Mouse (Mus musculus) hindbrain, postnatal 0 days (tissue): ENCODE data around the gene Hist1h3b. TPM values are rescaled to one million over a fixed set of nuclear protein-coding genes. Genes with fewer than 3 reads are reported as not detected.

Experiments
- ATAC-seq: fragments of 200-750 bp; cut with Nextera tagmentation; 2 replicates; pipeline ENCODE4 v1.8.0; 2017; ENCODE audit warnings: mild to moderate bottlenecking, moderate TSS enrichment, moderate library complexity
- DNase-seq: peaks from one replicate; pipeline ENCODE4 v3.0.0-alpha.2; 2015; ENCODE audit warnings: low spot score
- H3K27ac ChIP-seq: fragments of 300-500 bp; sonication (generic); 2 replicates; pipeline ENCODE4 v1.5.1; 2014; ENCODE audit warnings: mild to moderate bottlenecking
- H3K27me3 ChIP-seq: fragments of 300-500 bp; sonication (generic); 2 replicates; pipeline ENCODE4 v1.6.1; 2014; ENCODE audit warnings: low read length, mixed read lengths; ENCODE audit not compliant: insufficient read depth
- H3K36me3 ChIP-seq: fragments of 300-500 bp; sonication (generic); 2 replicates; pipeline ENCODE4 v1.6.1; 2014; ENCODE audit warnings: low read length, mixed read lengths; ENCODE audit not compliant: insufficient read depth
- H3K4me1 ChIP-seq: fragments of 300-500 bp; sonication (generic); 2 replicates; pipeline ENCODE4 v1.6.1; 2014; ENCODE audit warnings: antibody characterized with exemption, low read length, mixed read lengths; ENCODE audit not compliant: insufficient read depth
- H3K4me2 ChIP-seq: fragments of 300-500 bp; sonication (generic); 2 replicates; pipeline ENCODE4 v1.6.1; 2014; ENCODE audit warnings: low read depth, mild to moderate bottlenecking, low read length, moderate library complexity, mixed read lengths
- H3K4me3 ChIP-seq: fragments of 300-500 bp; sonication (generic); 2 replicates; pipeline ENCODE4 v1.5.1; 2014; ENCODE audit warnings: low read length
- H3K9ac ChIP-seq: fragments of 300-500 bp; sonication (generic); replicated peaks from 2 replicates; pipeline ENCODE4 v1.6.1; 2014; ENCODE audit warnings: mild to moderate bottlenecking, low read length, moderate library complexity, mixed read lengths
- H3K9me3 ChIP-seq: fragments of 300-500 bp; sonication (generic); 2 replicates; pipeline ENCODE4 v1.6.1; 2016; ENCODE audit warnings: low read length, mixed read lengths
- CTCF ChIP-seq: IDR thresholded peaks from 2 replicates; pipeline ENCODE4 v1.5.1; 2016; ENCODE audit warnings: antibody characterized with exemption, control low read depth, low read depth
- WGBS: fragments of 180-500 bp; shearing (Covaris S2); extraction: QIAGEN DNeasy Blood & Tissue Kit; methylation state at CpG from one replicate; pipeline ENCODE4 v1.1.7; 2014; 5-methylcytosine and 5-hydroxymethylcytosine counted together
- polyA plus RNA-seq: library from polyadenylated mRNA; unstranded; fragments of >200 nt; fragmentation: Nextera tagmentation; extraction: Ambion mirVana; gene quantifications from 2 replicates; pipeline ENCODE4 v1.2.1, GENCODE M21; 2015
- total RNA-seq: library from RNA; depleted of rRNA; stranded (reverse); fragments of >200 nt; gene quantifications from 2 replicates; pipeline ENCODE4 v1.2.3, GENCODE M21; 2014

Hist1h3b gene
- total and polyA plus RNA-seq, 2 experiments from 2014 or later = 2.6 to 956 TPM

GRCm38 (mm10) chr13:23753314-23754078 lies 1.4 kb downstream of the Hist1h3b start:
- WGBS = 59% methylated on average over 4 of the region's 4 CpGs
- ATAC-seq (no peak), DNase-seq (no peak)
- Histone ChIP-seq H3K9me3 (no peaks in the 10 kb centered on the region), H3K4me1 (0 out of 2 replicates have a peak, but pooled peaks cover 4% of the 10 kb centered on the region), H3K36me3 (no peaks in the 10 kb centered on the region), H3K4me3 (no peak overlapping the region), H3K9ac (no peak overlapping the region), H3K4me2 (0 out of 2 replicates have a peak overlapping the region, but pooled peaks have one; percentile 40), H3K27me3 (no peaks in the 10 kb centered on the region), H3K27ac (no peak overlapping the region)
- TF ChIP-seq CTCF = no peak

DNA sequence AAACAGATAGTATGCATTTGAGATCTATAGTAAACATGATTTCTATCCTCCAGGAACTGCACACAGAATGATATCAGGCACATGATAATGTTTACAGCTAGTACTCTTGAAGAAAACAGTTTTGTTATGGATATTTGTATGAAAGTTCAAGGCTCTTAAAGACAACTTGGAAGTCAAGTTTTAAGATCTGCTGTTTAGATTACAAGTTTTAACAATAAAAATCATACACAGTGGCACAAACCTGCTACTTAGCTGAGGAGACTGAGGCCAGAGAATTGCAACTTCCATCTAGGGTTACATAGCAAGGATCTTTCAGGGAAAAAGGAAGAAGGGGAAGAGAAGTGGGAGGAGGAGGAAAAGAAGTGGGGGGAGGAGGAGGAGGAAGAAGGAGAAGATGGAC lies 2.9 kb downstream of the Hist1h3b start:
- H3K9ac ChIP-seq = no peak overlapping the region
- H3K27ac ChIP-seq = no peak overlapping the region
- H3K4me2 ChIP-seq = no peak overlapping the region
- no peaks in the 10 kb centered on the region for H3K27me3 ChIP-seq
- H3K9me3 ChIP-seq = no peaks in the 10 kb centered on the region
- DNase-seq (no peak), ATAC-seq (no peak)
- H3K4me1 ChIP-seq = 0 out of 2 replicates have a peak, but pooled peaks cover 4% of the 10 kb centered on the region
- no peak overlapping the region for H3K4me3 ChIP-seq
- H3K36me3 ChIP-seq = no peaks in the 10 kb centered on the region
- no peak for TF ChIP-seq CTCF

GRCm38 (mm10) chr13:23756790-23757189 lies 4.7 kb downstream of the Hist1h3b start, which contains the start of gene Hist1h4b:
TSS of gene Hist1h4b (plus strand) at chr13:23757013.
- Histone ChIP-seq H3K4me1 (no peaks in the 10 kb centered on the region), H3K9ac (peak within 1 kb of the TSS; percentile 9; the same call in 1 of the 2 replicates), H3K9me3 (no peaks in the 10 kb centered on the region), H3K27ac (peak within 1 kb of the TSS; percentile 80), H3K36me3 (no peaks in the 10 kb centered on the region), H3K4me2 (peak within 1 kb of the TSS; percentile 50), H3K27me3 (no peaks in the 10 kb centered on the region), H3K4me3 (peak within 1 kb of the TSS; percentile 37)
- peak; percentile 75 for ATAC-seq
- TF ChIP-seq CTCF = no peak
- peak; percentile 95 for DNase-seq
- 0% methylated on average over 13 of the region's 22 CpGs for WGBS

- no peaks in the 10 kb centered on the region for H3K27me3 ChIP-seq
- peak; percentile 33 for DNase-seq
- H3K4me3 ChIP-seq = peak overlapping the region; percentile 37
- ATAC-seq = no peak; the same call in 1 of the 2 replicates
- no peaks in the 10 kb centered on the region for H3K9me3 ChIP-seq
- peak overlapping the region; percentile 50 for H3K4me2 ChIP-seq
- no peak for TF ChIP-seq CTCF
- no peaks in the 10 kb centered on the region for H3K4me1 ChIP-seq
- 1% methylated on average over 16 of the region's 23 CpGs for WGBS
- H3K27ac ChIP-seq = peak overlapping the region; percentile 80
- H3K36me3 ChIP-seq = no peaks in the 10 kb centered on the region
- peak overlapping the region; percentile 9; the same call in 1 of the 2 replicates for H3K9ac ChIP-seq
Measured at GRCm38 (mm10) chr13:23757211-23757773, 5.2 kb downstream of the Hist1h3b start.

DNA sequence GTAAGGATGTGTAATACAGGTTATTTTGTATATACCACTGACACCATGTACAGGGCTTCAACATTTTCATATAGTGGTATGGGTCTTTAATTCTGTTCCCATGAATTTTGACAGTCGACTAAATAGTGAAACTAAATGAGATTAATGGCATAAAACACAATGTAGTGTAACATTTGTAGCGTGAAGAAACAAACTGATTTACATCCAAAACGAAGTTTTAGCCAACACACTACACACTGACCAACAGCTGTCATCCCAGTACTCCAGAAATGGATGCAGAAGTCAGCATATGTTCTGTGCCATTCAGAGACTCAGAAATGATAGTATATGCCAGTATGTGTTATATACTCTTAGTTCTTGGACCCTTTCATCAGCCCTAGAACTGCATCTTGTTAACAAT lies 5.9 kb downstream of the Hist1h3b start:
- no peak overlapping the region for H3K27ac ChIP-seq
- H3K4me1 ChIP-seq = no peaks in the 10 kb centered on the region
- whole genome bisulfite sequencing = 40% methylated on average over 3 of the region's 3 CpGs
- H3K4me3 ChIP-seq = no peak overlapping the region
- H3K9me3 ChIP-seq = no peaks in the 10 kb centered on the region
- DNase-seq = no peak
- no peak for ATAC-seq
- no peak overlapping the region for H3K9ac ChIP-seq
- no peak for TF ChIP-seq CTCF
- H3K36me3 ChIP-seq = no peaks in the 10 kb centered on the region
- no peak overlapping the region for H3K4me2 ChIP-seq
- no peaks in the 10 kb centered on the region for H3K27me3 ChIP-seq

DNA sequence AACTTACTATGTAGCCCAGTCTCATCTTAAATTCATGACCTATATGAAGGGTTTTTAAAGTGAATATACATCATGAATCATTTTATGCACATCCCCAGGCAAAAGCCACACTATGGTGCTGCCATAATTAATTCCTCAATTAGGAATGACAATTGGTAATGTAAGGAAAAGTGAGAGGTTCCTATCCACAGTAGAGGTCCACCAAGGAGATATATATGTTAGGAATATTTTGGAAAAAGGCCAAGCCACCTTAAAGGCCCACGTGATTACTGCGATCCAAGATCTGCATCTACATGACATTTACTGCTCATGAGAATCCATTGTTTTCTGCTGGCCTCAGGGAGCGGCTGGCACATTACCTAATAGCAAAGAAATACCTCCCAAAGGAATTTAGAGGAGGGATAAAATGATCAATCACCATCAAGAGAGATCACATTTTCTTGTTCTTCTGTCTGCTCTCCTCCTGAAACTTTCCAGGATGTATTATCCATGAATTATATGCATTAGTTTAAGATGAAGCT lies 7.2 kb downstream of the Hist1h3b start:
- Histone ChIP-seq H3K4me1 (peaks cover 4% of the 10 kb centered on the region), H3K36me3 (no peaks in the 10 kb centered on the region), H3K9ac (no peak overlapping the region), H3K4me3 (no peak overlapping the region), H3K9me3 (no peaks in the 10 kb centered on the region), H3K27ac (no peak overlapping the region), H3K27me3 (no peaks in the 10 kb centered on the region), H3K4me2 (no peak overlapping the region)
- ATAC-seq (no peak), DNase-seq (no peak)
- 66% methylated on average over 3 of the region's 3 CpGs for WGBS
- TF ChIP-seq CTCF = no peak
